Mouse (Mus musculus) liver, embryonic 11.5 days (tissue): ENCODE measurements around the gene Cd302. TPM values are rescaled to one million over a fixed set of nuclear protein-coding genes. Genes with fewer than 3 reads are reported as not detected.

Source experiments
- ATAC-seq: fragments of 200-750 bp; cut with Nextera tagmentation; replicated peaks from 2 replicates; pipeline ENCODE4 v1.8.0; 2017; ENCODE audit warnings: moderate number of reproducible peaks, mild to moderate bottlenecking, moderate TSS enrichment, moderate library complexity; ENCODE audit not compliant: low FRiP score
- DNase-seq: peaks from one replicate; pipeline ENCODE4 v3.0.0-alpha.2; 2017; ENCODE audit warnings: low spot score
- H3K27ac ChIP-seq: fragments of 300-500 bp; sonication (generic); 2 replicates; pipeline ENCODE4 v1.5.1; 2014; ENCODE audit warnings: mild to moderate bottlenecking, low read depth, low read length, control low read depth
- H3K27me3 ChIP-seq: fragments of 300-500 bp; sonication (generic); replicated peaks from 2 replicates; pipeline ENCODE4 v1.6.1; 2014; ENCODE audit warnings: low read length, mixed read lengths; ENCODE audit not compliant: control insufficient read depth, insufficient read depth
- H3K36me3 ChIP-seq: fragments of 300-500 bp; sonication (generic); 2 replicates; pipeline ENCODE4 v1.6.1; 2014; ENCODE audit warnings: mild to moderate bottlenecking, low read length, moderate library complexity, mixed read lengths; ENCODE audit not compliant: control insufficient read depth, insufficient read depth
- H3K4me1 ChIP-seq: fragments of 300-500 bp; sonication (generic); replicated peaks from 2 replicates; pipeline ENCODE4 v1.6.1; 2014; ENCODE audit warnings: low read length, mixed read lengths; ENCODE audit not compliant: control insufficient read depth, insufficient read depth
- H3K4me2 ChIP-seq: fragments of 300-500 bp; sonication (generic); 2 replicates; pipeline ENCODE4 v1.6.1; 2014; ENCODE audit warnings: mild to moderate bottlenecking, control low read depth, moderate library complexity
- H3K4me3 ChIP-seq: fragments of 300-500 bp; sonication (generic); 2 replicates; pipeline ENCODE4 v1.5.1; 2014; ENCODE audit warnings: low read depth, low read length, control low read depth
- H3K9ac ChIP-seq: fragments of 300-500 bp; sonication (generic); 2 replicates; pipeline ENCODE4 v1.6.1; 2014; ENCODE audit warnings: low read depth, low read length, control low read depth
- H3K9me3 ChIP-seq: fragments of 300-500 bp; sonication (generic); 2 replicates; pipeline ENCODE4 v1.6.1; 2016; ENCODE audit warnings: low read length, inconsistent platforms, mixed read lengths; ENCODE audit not compliant: control insufficient read depth
- WGBS: fragments of 180-500 bp; shearing (Covaris S2); extraction: QIAGEN DNeasy Blood & Tissue Kit; methylation state at CpG from one replicate; pipeline ENCODE4 v1.1.7; 2014; 5-methylcytosine and 5-hydroxymethylcytosine counted together
- polyA plus RNA-seq: library from polyadenylated mRNA; unstranded; fragments of >200 nt; fragmentation: Nextera tagmentation; extraction: Ambion mirVana; gene quantifications from 2 replicates; pipeline ENCODE4 v1.2.1, GENCODE M21; 2014

Cd302 gene
- 37.4 and 42.5 TPM in 2 replicates for polyA plus RNA-seq

DNA sequence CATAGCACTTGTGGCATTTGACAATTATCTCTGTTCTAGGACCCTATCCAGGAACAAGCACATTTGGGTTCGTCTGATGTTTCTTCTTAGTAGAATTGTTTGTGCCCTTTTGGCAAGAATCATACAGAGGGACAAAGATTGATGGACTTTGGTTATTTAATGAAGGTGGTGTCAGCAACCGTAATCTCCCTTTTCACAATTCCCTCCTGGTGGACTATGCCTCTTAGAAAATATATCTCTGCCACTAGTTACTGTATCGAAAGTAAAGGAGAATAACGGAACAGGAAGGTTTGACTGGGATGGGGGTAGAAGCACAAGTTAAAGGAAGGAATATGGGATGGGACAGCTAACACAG lies at the start of gene Cd302:
Gene Cd302 (minus strand): TSS at position 22 of the 355 bp plus-strand sequence.
- Histone ChIP-seq H3K4me1 (no peaks in the 10 kb centered on the region; the same call in 1 of the 2 replicates), H3K36me3 (no peaks in the 10 kb centered on the region), H3K27me3 (no peaks in the 10 kb centered on the region), H3K4me2 (peak within 1 kb of the TSS; percentile 61), H3K9me3 (no peaks in the 10 kb centered on the region), H3K4me3 (peak within 1 kb of the TSS; percentile 40), H3K27ac (no peak within 1 kb of the TSS), H3K9ac (peak within 1 kb of the TSS; percentile 32; the same call in 1 of the 2 replicates)
- 30% methylated on average over 4 of the region's 4 CpGs for WGBS
- ATAC-seq (no peak), DNase-seq (no peak)

GRCm38 (mm10) chr2:60328641-60329040 lies 44.4 kb upstream of the Cd302 start:
- DNase-seq = no peak
- no peak overlapping the region for H3K4me3 ChIP-seq

DNA sequence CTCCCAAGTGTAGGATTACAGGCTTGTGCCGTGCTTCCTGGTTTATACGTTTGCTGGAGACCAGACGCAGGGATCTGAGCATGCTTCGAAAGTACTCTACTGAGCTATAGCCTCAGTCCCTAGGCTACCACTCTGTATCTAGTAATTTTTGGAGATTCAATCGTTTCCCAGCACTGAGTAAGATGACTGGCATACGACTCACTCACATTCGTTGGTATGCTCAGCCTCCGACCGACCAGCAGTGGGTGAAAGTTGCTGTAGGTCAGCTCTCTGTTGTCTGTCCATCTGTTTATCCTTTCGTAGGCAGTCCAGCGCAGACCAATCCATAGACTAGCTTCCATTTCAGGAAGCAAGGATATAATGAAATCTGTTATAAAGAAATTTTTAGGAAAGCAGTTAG lies 43.3 kb upstream of the Cd302 start:
- ATAC-seq (no peak), DNase-seq (no peak)

More at GRCm38 (mm10) chr2:60328641-60329040, 44.4 kb upstream of the Cd302 start:
- no peak for ATAC-seq
- no peak overlapping the region for H3K27ac ChIP-seq
- no peaks in the 10 kb centered on the region for H3K4me1 ChIP-seq
- H3K9me3 ChIP-seq = no peaks in the 10 kb centered on the region
- no peak overlapping the region for H3K9ac ChIP-seq
- no peaks in the 10 kb centered on the region for H3K27me3 ChIP-seq
- 71% methylated on average over 10 of the region's 10 CpGs for WGBS
- H3K4me2 ChIP-seq = no peak overlapping the region
- no peaks in the 10 kb centered on the region for H3K36me3 ChIP-seq

DNA sequence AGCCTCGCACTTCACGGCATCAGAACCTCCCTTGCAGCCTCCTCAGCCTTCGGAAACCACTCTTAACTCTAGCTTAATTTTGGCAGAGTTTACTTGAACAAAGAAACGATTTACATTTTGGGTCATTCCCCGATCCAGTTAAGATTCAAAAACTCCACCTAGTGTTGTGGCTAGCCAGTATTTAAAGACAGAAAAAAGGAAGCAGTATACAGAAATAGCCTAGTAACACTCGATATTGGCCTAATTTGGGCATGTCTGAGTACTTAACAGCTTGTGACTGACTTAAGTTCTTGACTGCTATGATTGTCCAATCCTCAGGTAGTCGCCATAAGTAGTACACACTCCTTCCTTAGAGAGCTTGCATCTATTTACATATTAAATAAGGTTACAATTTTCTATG lies 42.7 kb upstream of the Cd302 start:
- Histone ChIP-seq H3K9me3 (no peaks in the 10 kb centered on the region), H3K9ac (no peak overlapping the region), H3K4me2 (no peak overlapping the region), H3K4me3 (no peak overlapping the region), H3K36me3 (no peaks in the 10 kb centered on the region), H3K27me3 (no peaks in the 10 kb centered on the region), H3K27ac (no peak overlapping the region), H3K4me1 (no peaks in the 10 kb centered on the region)
- 85% methylated on average over 7 of the region's 7 CpGs for WGBS
- ATAC-seq = no peak
- no peak for DNase-seq

More for the DNA sequence above, 43.3 kb upstream of the Cd302 start:
- Histone ChIP-seq H3K4me1 (no peaks in the 10 kb centered on the region), H3K36me3 (no peaks in the 10 kb centered on the region), H3K27ac (no peak overlapping the region), H3K4me2 (no peak overlapping the region), H3K9ac (no peak overlapping the region), H3K9me3 (no peaks in the 10 kb centered on the region), H3K27me3 (no peaks in the 10 kb centered on the region), H3K4me3 (no peak overlapping the region)
- 87% methylated on average over 11 of the region's 11 CpGs for WGBS

GRCm38 (mm10) chr2:60323411-60323810 lies 39.1 kb upstream of the Cd302 start:
- H3K36me3 ChIP-seq = no peaks in the 10 kb centered on the region
- no peak for DNase-seq
- H3K4me3 ChIP-seq = no peak overlapping the region
- H3K4me2 ChIP-seq = no peak overlapping the region
- H3K27me3 ChIP-seq = no peaks in the 10 kb centered on the region
- 0 out of 2 replicates have a peak, but pooled peaks have one; percentile 23 for ATAC-seq
- no peak overlapping the region for H3K9ac ChIP-seq
- no peaks in the 10 kb centered on the region for H3K4me1 ChIP-seq
- H3K9me3 ChIP-seq = no peaks in the 10 kb centered on the region
- 74% methylated on average over 5 of the region's 5 CpGs for WGBS
- H3K27ac ChIP-seq = no peak overlapping the region

GRCm38 (mm10) chr2:60322031-60322726 lies 37.9 kb upstream of the Cd302 start:
- no peak for DNase-seq
- no peaks in the 10 kb centered on the region for H3K27me3 ChIP-seq
- 66% methylated on average over 6 of the region's 6 CpGs for WGBS
- no peak overlapping the region for H3K4me2 ChIP-seq
- no peak overlapping the region for H3K27ac ChIP-seq
- H3K9me3 ChIP-seq = no peaks in the 10 kb centered on the region
- H3K36me3 ChIP-seq = no peaks in the 10 kb centered on the region
- no peak overlapping the region for H3K9ac ChIP-seq
- H3K4me1 ChIP-seq = no peaks in the 10 kb centered on the region
- no peak for ATAC-seq
- no peak overlapping the region for H3K4me3 ChIP-seq

DNA sequence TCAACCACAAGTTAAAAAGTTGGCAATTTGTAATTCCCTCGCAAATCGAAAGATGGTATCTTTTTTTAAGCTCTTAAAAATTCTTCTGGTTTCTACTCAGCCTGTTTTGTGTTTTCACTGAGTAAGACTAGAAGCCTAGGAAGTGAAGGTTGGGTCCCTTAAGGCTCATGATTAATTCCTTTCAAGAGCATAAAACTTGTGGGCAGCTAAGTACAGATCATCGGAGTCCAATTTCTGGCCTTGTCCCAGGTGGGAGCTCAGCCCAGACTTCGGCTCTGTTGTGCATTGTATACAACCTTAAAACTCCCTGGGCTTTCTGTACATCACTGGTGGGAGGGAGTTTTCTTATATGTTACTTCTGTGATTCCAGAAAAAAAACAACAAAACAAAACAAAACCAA lies 19.5 kb upstream of the Cd302 start:
- no peak overlapping the region for H3K4me2 ChIP-seq
- H3K27ac ChIP-seq = no peak overlapping the region
- H3K4me3 ChIP-seq = no peak overlapping the region
- no peaks in the 10 kb centered on the region for H3K9me3 ChIP-seq
- H3K4me1 ChIP-seq = no peaks in the 10 kb centered on the region
- H3K36me3 ChIP-seq = 0 out of 2 replicates have a peak, but pooled peaks cover 6% of the 10 kb centered on the region
- H3K9ac ChIP-seq = no peak overlapping the region
- ATAC-seq (no peak), DNase-seq (no peak)
- 91% methylated on average over 4 of the region's 4 CpGs for WGBS
- H3K27me3 ChIP-seq = no peaks in the 10 kb centered on the region

- no peak for DNase-seq
- 0 out of 2 replicates have a peak, but pooled peaks cover 3% of the 10 kb centered on the region for H3K36me3 ChIP-seq
- no peak overlapping the region for H3K27ac ChIP-seq
- H3K4me1 ChIP-seq = no peaks in the 10 kb centered on the region
- no peak for ATAC-seq
- H3K9ac ChIP-seq = no peak overlapping the region
- H3K27me3 ChIP-seq = no peaks in the 10 kb centered on the region
- no peaks in the 10 kb centered on the region for H3K9me3 ChIP-seq
- H3K4me2 ChIP-seq = no peak overlapping the region
- H3K4me3 ChIP-seq = no peak overlapping the region
- 88% methylated on average over 2 of the region's 2 CpGs for WGBS
These were observed 15.0 kb upstream of the Cd302 start for GRCm38 (mm10) chr2:60299323-60299722.

- WGBS = 59% methylated on average over 3 of the region's 3 CpGs
- DNase-seq (no peak), ATAC-seq (no peak)
- H3K4me2 ChIP-seq = no peak overlapping the region
- H3K9me3 ChIP-seq = no peaks in the 10 kb centered on the region
- no peak overlapping the region for H3K4me3 ChIP-seq
- H3K9ac ChIP-seq = no peak overlapping the region
- no peaks in the 10 kb centered on the region for H3K4me1 ChIP-seq
- no peaks in the 10 kb centered on the region for H3K27me3 ChIP-seq
- H3K27ac ChIP-seq = no peak overlapping the region
- 0 out of 2 replicates have a peak, but pooled peaks cover 3% of the 10 kb centered on the region for H3K36me3 ChIP-seq
These were observed 14.0 kb upstream of the Cd302 start for GRCm38 (mm10) chr2:60298266-60298665.
